ENCODE assay signal across 18 mouse cellular contexts in genomic region chr2:25350701-25351100, GRCm38 (mm10). TPM values are rescaled to one million over a fixed set of nuclear protein-coding genes. Genes with fewer than 3 reads are reported as not detected.
A peak's percentile ranks its signal among the peaks of the same experiment; 100 is the strongest.
DNase-seq lines count a peak whose midpoint lies in the region.
"Had no signal": no experiment of that assay in that cellular context is flagged by ENCODE, and none has a peak within 500 bp of the region (broad histone marks: within the 10 kb centered on the region; RNA-seq: fewer than 3 reads in every experiment).

No protein-coding gene starts in this region.

- no peaks in the 10 kb centered on the region for H3K9me3 ChIP-seq in heart, embryonic 10.5 days
- H3K9me3 ChIP-seq: G1E had no signal

- H3K36me3 ChIP-seq in heart, embryonic 10.5 days = peaks cover 83% of the 10 kb centered on the region

- peaks cover 13% of the 10 kb centered on the region for H3K4me1 ChIP-seq in heart, embryonic 10.5 days

- no peak overlapping the region for H3K4me3 ChIP-seq in heart, embryonic 10.5 days

- peak; percentile 92 for DNase-seq in heart, adult 11 months
- no peak for DNase-seq in heart, embryonic 10.5 days (ENCODE audit: low spot score)
- DNase-seq: adrenal gland, adult 2 months; adrenal gland, adult 8-10 months; adrenal gland, postnatal 10 days; adrenal gland, postnatal 14 days; adrenal gland, postnatal 25 days; adrenal gland, postnatal 36 days; B cell, adult 2 months; cerebellum, adult 11 months; cerebellum, adult 11-12 months; cerebellum, adult 18-20 months; cerebellum, adult 2 months had no signal

- no peak overlapping the region for H3K27ac ChIP-seq in heart, embryonic 10.5 days

- H3K27me3 ChIP-seq in heart, embryonic 10.5 days (ENCODE audit: insufficient read depth, poor library complexity, severe bottlenecking) = no peaks in the 10 kb centered on the region
- H3K27me3 ChIP-seq: CH12.LX, Patski had no signal

- WGBS in heart, embryonic 10.5 days = 91% methylated on average over 3 of the region's 3 CpGs

RNA-seq across cellular contexts. Expression of gene Dpp7, which starts 5.5 kb away (rescaled TPM):
- 12.9 and 19.1 TPM in 2 replicates for polyA plus RNA-seq in heart, embryonic 10.5 days (2016; fragmentation: Nextera tagmentation; extraction: Ambion mirVana)

RNA-seq across cellular contexts. Expression of gene Uap1l1, which starts 14.8 kb away (rescaled TPM):
- 9.5 and 12.7 TPM in 2 replicates for polyA plus RNA-seq in heart, embryonic 10.5 days (2016; fragmentation: Nextera tagmentation; extraction: Ambion mirVana)

RNA-seq across cellular contexts. Expression of gene Man1b1, which starts 18.6 kb away (rescaled TPM):
- polyA plus RNA-seq in heart, embryonic 10.5 days (2016; fragmentation: Nextera tagmentation; extraction: Ambion mirVana) = 31.7 and 52.3 TPM in 2 replicates

RNA-seq across cellular contexts. Expression of gene Sapcd2, which starts 21.4 kb away (rescaled TPM):
- 26.8 and 31.8 TPM in 2 replicates for polyA plus RNA-seq in heart, embryonic 10.5 days (2016; fragmentation: Nextera tagmentation; extraction: Ambion mirVana)

RNA-seq across cellular contexts. Expression of gene Grin1, which starts 31.7 kb away (rescaled TPM):
- polyA plus RNA-seq in heart, embryonic 10.5 days (2016; fragmentation: Nextera tagmentation; extraction: Ambion mirVana) = 0.93 TPM in 1 of 2 replicates, not detected in the other
- polyA plus RNA-seq: activated CD4-positive, CD25-positive, alpha-beta regulatory T cell, adult 4 months; CD4-positive, CD25-positive, alpha-beta regulatory T cell, adult 4 months had no signal
